Mouse (Mus musculus) liver, embryonic 11.5 days (tissue): ENCODE measurements around the gene Trp53i13. TPM values are rescaled to one million over a fixed set of nuclear protein-coding genes. Genes with fewer than 3 reads are reported as not detected.
"Not testable (repeated sequence)": the region's sequence is repeated elsewhere in the genome, so short reads cannot be mapped to it uniquely, and the experiment has no call there.

ENCODE experiments used
- ATAC-seq: fragments of 200-750 bp; cut with Nextera tagmentation; replicated peaks from 2 replicates; pipeline ENCODE4 v1.8.0; 2017; ENCODE audit warnings: moderate number of reproducible peaks, mild to moderate bottlenecking, moderate TSS enrichment, moderate library complexity; ENCODE audit not compliant: low FRiP score
- DNase-seq: peaks from one replicate; pipeline ENCODE4 v3.0.0-alpha.2; 2017; ENCODE audit warnings: low spot score
- H3K27ac ChIP-seq: fragments of 300-500 bp; sonication (generic); 2 replicates; pipeline ENCODE4 v1.5.1; 2014; ENCODE audit warnings: mild to moderate bottlenecking, low read depth, low read length, control low read depth
- H3K27me3 ChIP-seq: fragments of 300-500 bp; sonication (generic); replicated peaks from 2 replicates; pipeline ENCODE4 v1.6.1; 2014; ENCODE audit warnings: low read length, mixed read lengths; ENCODE audit not compliant: control insufficient read depth, insufficient read depth
- H3K36me3 ChIP-seq: fragments of 300-500 bp; sonication (generic); 2 replicates; pipeline ENCODE4 v1.6.1; 2014; ENCODE audit warnings: mild to moderate bottlenecking, low read length, moderate library complexity, mixed read lengths; ENCODE audit not compliant: control insufficient read depth, insufficient read depth
- H3K4me1 ChIP-seq: fragments of 300-500 bp; sonication (generic); replicated peaks from 2 replicates; pipeline ENCODE4 v1.6.1; 2014; ENCODE audit warnings: low read length, mixed read lengths; ENCODE audit not compliant: control insufficient read depth, insufficient read depth
- H3K4me2 ChIP-seq: fragments of 300-500 bp; sonication (generic); 2 replicates; pipeline ENCODE4 v1.6.1; 2014; ENCODE audit warnings: mild to moderate bottlenecking, control low read depth, moderate library complexity
- H3K4me3 ChIP-seq: fragments of 300-500 bp; sonication (generic); 2 replicates; pipeline ENCODE4 v1.5.1; 2014; ENCODE audit warnings: low read depth, low read length, control low read depth
- H3K9ac ChIP-seq: fragments of 300-500 bp; sonication (generic); 2 replicates; pipeline ENCODE4 v1.6.1; 2014; ENCODE audit warnings: low read depth, low read length, control low read depth
- H3K9me3 ChIP-seq: fragments of 300-500 bp; sonication (generic); 2 replicates; pipeline ENCODE4 v1.6.1; 2016; ENCODE audit warnings: low read length, inconsistent platforms, mixed read lengths; ENCODE audit not compliant: control insufficient read depth
- WGBS: fragments of 180-500 bp; shearing (Covaris S2); extraction: QIAGEN DNeasy Blood & Tissue Kit; methylation state at CpG from one replicate; pipeline ENCODE4 v1.1.7; 2014; 5-methylcytosine and 5-hydroxymethylcytosine counted together
- polyA plus RNA-seq: library from polyadenylated mRNA; unstranded; fragments of >200 nt; fragmentation: Nextera tagmentation; extraction: Ambion mirVana; gene quantifications from 2 replicates; pipeline ENCODE4 v1.2.1, GENCODE M21; 2014

The Trp53i13 gene
- 16.2 and 17.9 TPM in 2 replicates for polyA plus RNA-seq

DNA sequence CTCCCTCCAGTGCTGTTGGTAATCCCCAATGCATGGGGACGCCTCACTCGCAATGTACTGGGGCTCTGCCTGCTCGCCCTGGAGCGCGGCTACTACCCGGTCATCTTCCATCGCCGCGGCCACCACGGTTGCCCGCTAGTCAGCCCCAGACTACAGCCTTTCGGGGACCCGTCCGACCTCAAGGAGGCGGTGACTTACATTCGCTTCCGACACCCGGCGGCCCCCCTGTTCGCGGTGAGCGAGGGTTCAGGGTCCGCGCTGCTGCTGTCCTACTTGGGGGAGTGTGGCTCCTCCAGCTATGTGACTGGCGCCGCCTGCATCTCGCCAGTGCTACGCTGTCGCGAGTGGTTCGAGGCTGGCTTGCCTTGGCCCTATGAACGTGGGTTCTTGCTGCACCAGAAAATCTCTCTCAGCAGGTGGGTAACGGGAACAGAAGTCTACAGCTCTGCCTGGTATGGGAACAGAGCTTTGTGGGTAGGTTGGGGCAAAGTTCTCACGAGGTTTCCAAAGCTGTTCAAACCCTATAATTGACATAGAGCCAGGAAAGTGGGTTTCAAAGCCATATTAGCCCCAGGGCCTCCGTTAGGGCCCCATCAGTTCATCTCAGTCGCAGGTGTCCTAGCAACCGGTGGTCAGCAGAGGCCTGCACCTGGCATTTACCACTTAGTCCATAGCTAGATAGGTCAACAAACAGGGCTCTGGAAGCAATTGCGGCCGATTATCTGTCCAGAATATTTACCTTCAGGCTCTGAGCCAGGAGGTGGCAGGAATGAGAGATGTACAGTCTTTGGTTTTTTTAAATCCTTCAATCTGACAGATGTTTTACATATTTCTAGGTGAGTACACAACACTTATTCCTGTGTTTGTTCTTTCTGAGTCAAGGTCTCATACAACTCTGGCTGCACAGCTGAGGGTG, at the start of gene Trp53i13:
Gene Trp53i13, minus strand, starts transcription at position 344 of the 916 bp plus-strand sequence.
- peaks cover 24% of the 10 kb centered on the region for H3K27me3 ChIP-seq
- H3K4me2 ChIP-seq: peak within 1 kb of the TSS; percentile 99
- WGBS: 11% methylated on average over 39 of the region's 39 CpGs
- peak within 1 kb of the TSS; percentile 57 for H3K4me3 ChIP-seq
- H3K36me3 ChIP-seq: no peaks in the 10 kb centered on the region
- peaks cover 32% of the 10 kb centered on the region for H3K4me1 ChIP-seq
- DNase-seq (no peak), ATAC-seq (no peak)
- H3K9ac ChIP-seq: peak within 1 kb of the TSS; percentile 74
- peak within 1 kb of the TSS; percentile 25; the same call in 1 of the 2 replicates for H3K27ac ChIP-seq
- no peaks in the 10 kb centered on the region for H3K9me3 ChIP-seq

DNA sequence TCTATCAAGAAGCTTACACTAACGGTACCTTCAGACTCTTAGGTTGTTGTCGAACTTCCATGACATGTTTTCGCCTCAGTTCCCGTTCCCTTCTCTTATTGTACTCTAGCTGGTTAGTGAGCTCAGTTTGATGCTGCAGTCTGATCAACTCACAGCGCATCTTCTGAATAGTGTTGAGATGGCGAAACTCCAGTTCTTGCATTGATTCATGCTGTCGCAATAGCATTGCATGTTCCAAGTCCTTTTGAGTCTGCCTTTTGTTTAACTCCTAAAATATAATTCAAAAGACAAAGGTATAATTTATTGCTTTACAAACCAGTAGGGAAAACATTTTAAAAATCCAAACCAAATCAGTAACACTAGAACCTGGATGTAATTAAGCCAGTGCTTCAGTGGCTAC, 29.5 kb upstream of the Trp53i13 start:
- 92% methylated on average over 7 of the region's 7 CpGs for WGBS

GRCm38 (mm10) chr11:77532202-77532846, 16.5 kb upstream of the Trp53i13 start:
- Histone ChIP-seq H3K9me3 (no peaks in the 10 kb centered on the region), H3K4me2 (no peak overlapping the region), H3K27me3 (no peaks in the 10 kb centered on the region), H3K4me3 (no peak overlapping the region), H3K4me1 (no peaks in the 10 kb centered on the region), H3K36me3 (peaks cover 3% of the 10 kb centered on the region; the same call in 1 of the 2 replicates), H3K27ac (no peak overlapping the region), H3K9ac (no peak overlapping the region)
- DNase-seq (no peak), ATAC-seq (no peak)
- WGBS: 83% methylated on average over 4 of the region's 4 CpGs

More for the DNA sequence above, 29.5 kb upstream of the Trp53i13 start:
- H3K27ac ChIP-seq: no peak overlapping the region
- no peaks in the 10 kb centered on the region for H3K27me3 ChIP-seq
- no peak overlapping the region for H3K4me3 ChIP-seq
- no peak for ATAC-seq
- DNase-seq: no peak
- H3K9ac ChIP-seq: no peak overlapping the region
- no peaks in the 10 kb centered on the region for H3K9me3 ChIP-seq
- H3K36me3 ChIP-seq: peaks cover 23% of the 10 kb centered on the region
- no peaks in the 10 kb centered on the region for H3K4me1 ChIP-seq
- no peak overlapping the region for H3K4me2 ChIP-seq

DNA sequence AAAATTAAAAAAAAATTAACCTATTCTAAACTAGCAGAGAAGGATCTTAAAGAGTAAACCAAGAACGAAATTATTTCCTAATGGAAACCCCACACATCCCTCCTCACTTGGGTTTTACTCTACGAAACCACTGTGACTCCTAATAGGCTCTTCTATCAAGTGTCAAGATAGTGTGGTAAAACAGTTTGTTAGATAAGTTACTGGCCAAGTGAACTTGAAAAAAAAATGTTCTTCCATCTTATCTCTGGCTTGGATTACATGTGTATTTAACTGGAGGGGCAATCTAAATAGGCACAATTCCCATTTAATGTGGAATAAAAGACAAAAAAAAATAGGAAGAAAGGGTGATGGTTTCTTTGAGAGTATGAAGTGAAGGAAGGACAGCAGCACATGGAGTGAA, 15.1 kb upstream of the Trp53i13 start:
- H3K4me3 ChIP-seq: no peak overlapping the region

GRCm38 (mm10) chr11:77529644-77530043, 13.9 kb upstream of the Trp53i13 start:
- WGBS: 64% methylated on average over 3 of the region's 3 CpGs
- H3K4me3 ChIP-seq: no peak overlapping the region
- no peak for DNase-seq
- no peak overlapping the region for H3K9ac ChIP-seq
- H3K4me2 ChIP-seq: no peak overlapping the region
- no peaks in the 10 kb centered on the region for H3K27me3 ChIP-seq
- no peak for ATAC-seq
- H3K27ac ChIP-seq: no peak overlapping the region
- H3K9me3 ChIP-seq: no peaks in the 10 kb centered on the region
- no peaks in the 10 kb centered on the region for H3K36me3 ChIP-seq
- H3K4me1 ChIP-seq: no peaks in the 10 kb centered on the region

More for the DNA sequence above, 15.1 kb upstream of the Trp53i13 start:
- no peak overlapping the region for H3K4me2 ChIP-seq
- H3K27ac ChIP-seq: no peak overlapping the region
- DNase-seq (no peak), ATAC-seq (no peak)
- H3K9ac ChIP-seq: no peak overlapping the region
- no peaks in the 10 kb centered on the region for H3K36me3 ChIP-seq
- H3K9me3 ChIP-seq: no peaks in the 10 kb centered on the region
- WGBS: 68% methylated on average over 2 of the region's 2 CpGs
- H3K27me3 ChIP-seq: no peaks in the 10 kb centered on the region
- no peaks in the 10 kb centered on the region for H3K4me1 ChIP-seq

DNA sequence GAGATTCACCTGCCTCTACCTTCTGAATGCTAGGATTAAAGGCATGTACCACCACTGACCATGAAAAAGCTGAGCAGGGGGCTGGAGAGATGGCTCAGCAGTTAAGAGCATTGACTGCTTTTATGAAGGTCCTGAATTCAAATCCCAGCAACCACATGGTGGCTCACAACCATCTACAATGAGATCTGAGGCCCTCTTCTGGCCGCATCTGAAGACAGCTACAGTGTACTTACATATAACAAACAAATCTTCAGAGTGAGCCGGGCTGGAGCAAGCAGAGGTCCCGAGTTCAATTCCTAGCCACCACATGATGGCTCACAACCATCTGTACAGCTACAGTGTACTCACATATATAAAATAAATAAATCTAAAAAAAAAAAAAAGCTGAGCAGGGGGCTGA, 12.6 kb upstream of the Trp53i13 start:
- DNase-seq, H3K36me3 ChIP-seq, H3K9ac ChIP-seq, ATAC-seq, H3K4me3 ChIP-seq, H3K27ac ChIP-seq, H3K27me3 ChIP-seq, H3K4me2 ChIP-seq, H3K4me1 ChIP-seq, H3K9me3 ChIP-seq: not testable (repeated sequence)
- WGBS: 86% methylated on average over 3 of the region's 3 CpGs

GRCm38 (mm10) chr11:77525804-77526486, 10.2 kb upstream of the Trp53i13 start:
- H3K27ac ChIP-seq: no peak overlapping the region
- ATAC-seq: no peak
- 72% methylated on average over 3 of the region's 3 CpGs for WGBS
- DNase-seq: no peak
- H3K4me1 ChIP-seq: no peaks in the 10 kb centered on the region
- H3K4me3 ChIP-seq: no peak overlapping the region
- H3K9me3 ChIP-seq: no peaks in the 10 kb centered on the region
- H3K27me3 ChIP-seq: no peaks in the 10 kb centered on the region
- H3K36me3 ChIP-seq: no peaks in the 10 kb centered on the region
- no peak overlapping the region for H3K9ac ChIP-seq
- H3K4me2 ChIP-seq: no peak overlapping the region

GRCm38 (mm10) chr11:77520601-77521529, 5.1 kb upstream of the Trp53i13 start:
- Histone ChIP-seq H3K4me3 (no peak overlapping the region), H3K9ac (no peak overlapping the region), H3K27ac (no peak overlapping the region), H3K27me3 (peaks cover 15% of the 10 kb centered on the region), H3K4me1 (peaks cover 5% of the 10 kb centered on the region), H3K9me3 (no peaks in the 10 kb centered on the region), H3K36me3 (no peaks in the 10 kb centered on the region), H3K4me2 (no peak overlapping the region)
- ATAC-seq (no peak), DNase-seq (no peak)
- whole genome bisulfite sequencing: 44% methylated on average over 5 of the region's 5 CpGs
